Mouse (Mus musculus) hindbrain, embryonic 10.5 days (tissue): ENCODE results near the gene Fam19a4. TPM values are rescaled to one million over a fixed set of nuclear protein-coding genes. Genes with fewer than 3 reads are reported as not detected.

Source experiments
- DNase-seq: peaks from one replicate; pipeline ENCODE4 v3.0.0-alpha.2; 2017; ENCODE audit warnings: low spot score
- H3K27ac ChIP-seq: fragments of 300-500 bp; sonication (generic); 2 replicates; pipeline ENCODE4 v1.5.1; 2016; ENCODE audit warnings: mild to moderate bottlenecking, moderate library complexity
- H3K27me3 ChIP-seq: fragments of 300-500 bp; sonication (generic); 2 replicates; pipeline ENCODE4 v1.6.1; 2016; ENCODE audit warnings: mild to moderate bottlenecking; ENCODE audit not compliant: poor library complexity, insufficient read depth, severe bottlenecking
- H3K36me3 ChIP-seq: fragments of 300-500 bp; sonication (generic); 2 replicates; pipeline ENCODE4 v1.6.1; 2016; ENCODE audit warnings: mild to moderate bottlenecking, moderate library complexity
- H3K4me1 ChIP-seq: fragments of 300-500 bp; sonication (generic); replicated peaks from 2 replicates; pipeline ENCODE4 v1.6.1; 2016; ENCODE audit warnings: mild to moderate bottlenecking
- H3K4me3 ChIP-seq: fragments of 300-500 bp; sonication (generic); 2 replicates; pipeline ENCODE4 v1.5.1; 2016; ENCODE audit warnings: mild to moderate bottlenecking, moderate library complexity
- H3K9me3 ChIP-seq: fragments of 300-500 bp; sonication (generic); 2 replicates; pipeline ENCODE4 v1.6.1; 2016; ENCODE audit warnings: mild to moderate bottlenecking, moderate library complexity
- WGBS: fragments of 180-500 bp; shearing (Covaris S2); methylation state at CpG from one replicate; pipeline ENCODE4 v1.1.7; 2016; 5-methylcytosine and 5-hydroxymethylcytosine counted together
- polyA plus RNA-seq: library from polyadenylated mRNA; unstranded; fragments of >200 nt; fragmentation: Nextera tagmentation; extraction: Ambion mirVana; gene quantifications from 2 replicates; pipeline ENCODE4 v1.2.1, GENCODE M21; 2016

The Fam19a4 gene
- polyA plus RNA-seq, result 3.7 and 5.7 TPM in 2 replicates

GRCm38 (mm10) chr6:97060074-97060681 is at the start of gene Fam19a4:
TSS of gene Fam19a4 (minus strand) at chr6:97060413.
- peaks cover 27% of the 10 kb centered on the region for H3K4me1 ChIP-seq
- peak within 1 kb of the TSS; percentile 69; the same call in 1 of the 2 replicates for H3K27ac ChIP-seq
- H3K4me3 ChIP-seq, result peak within 1 kb of the TSS; percentile 59
- no peaks in the 10 kb centered on the region for H3K9me3 ChIP-seq
- no peaks in the 10 kb centered on the region for H3K36me3 ChIP-seq
- under 1% methylated on average over 30 of the region's 30 CpGs for WGBS
- peak; percentile 83 for DNase-seq
- H3K27me3 ChIP-seq, result peaks cover 47% of the 10 kb centered on the region

GRCm38 (mm10) chr6:97106777-97107176 is 46.6 kb upstream of the Fam19a4 start:
- WGBS, result 23% methylated on average over 2 of the region's 2 CpGs
- H3K27ac ChIP-seq, result 0 out of 2 replicates have a peak overlapping the region, but pooled peaks have one; percentile 31

GRCm38 (mm10) chr6:97106106-97106505 is 45.9 kb upstream of the Fam19a4 start:
- Histone ChIP-seq H3K27me3 (0 out of 2 replicates have a peak, but pooled peaks cover 3% of the 10 kb centered on the region), H3K27ac (no peak overlapping the region), H3K4me1 (peaks cover 26% of the 10 kb centered on the region), H3K36me3 (no peaks in the 10 kb centered on the region), H3K9me3 (no peaks in the 10 kb centered on the region), H3K4me3 (no peak overlapping the region)
- DNase-seq, result no peak
- WGBS, result 79% methylated on average over 8 of the region's 8 CpGs

More at GRCm38 (mm10) chr6:97106777-97107176, 46.6 kb upstream of the Fam19a4 start:
- peaks cover 20% of the 10 kb centered on the region for H3K4me1 ChIP-seq
- H3K27me3 ChIP-seq, result 0 out of 2 replicates have a peak, but pooled peaks cover 3% of the 10 kb centered on the region
- no peak overlapping the region for H3K4me3 ChIP-seq
- peak; percentile 50 for DNase-seq
- H3K36me3 ChIP-seq, result 0 out of 2 replicates have a peak, but pooled peaks cover 6% of the 10 kb centered on the region
- H3K9me3 ChIP-seq, result no peaks in the 10 kb centered on the region

- H3K4me3 ChIP-seq, result no peak overlapping the region
- H3K36me3 ChIP-seq, result no peaks in the 10 kb centered on the region
- peak; percentile 29 for DNase-seq
- 84% methylated on average over 7 of the region's 7 CpGs for WGBS
- H3K27me3 ChIP-seq, result 0 out of 2 replicates have a peak, but pooled peaks cover 3% of the 10 kb centered on the region
- H3K4me1 ChIP-seq, result peaks cover 27% of the 10 kb centered on the region
- no peaks in the 10 kb centered on the region for H3K9me3 ChIP-seq
- H3K27ac ChIP-seq, result no peak overlapping the region
These were observed 44.1 kb upstream of the Fam19a4 start for GRCm38 (mm10) chr6:97104264-97104852.

GRCm38 (mm10) chr6:97101958-97102702 is 41.9 kb upstream of the Fam19a4 start:
- Histone ChIP-seq H3K4me1 (peaks cover 37% of the 10 kb centered on the region), H3K9me3 (no peaks in the 10 kb centered on the region), H3K36me3 (no peaks in the 10 kb centered on the region), H3K4me3 (peak overlapping the region; percentile 40), H3K27ac (peak overlapping the region; percentile 84), H3K27me3 (0 out of 2 replicates have a peak, but pooled peaks cover 3% of the 10 kb centered on the region)
- peak; percentile 68 for DNase-seq
- WGBS, result 3% methylated on average over 15 of the region's 15 CpGs

- Histone ChIP-seq H3K27ac (peak overlapping the region; percentile 84), H3K36me3 (no peaks in the 10 kb centered on the region), H3K9me3 (no peaks in the 10 kb centered on the region), H3K4me1 (peaks cover 34% of the 10 kb centered on the region), H3K27me3 (0 out of 2 replicates have a peak, but pooled peaks cover 3% of the 10 kb centered on the region), H3K4me3 (peak overlapping the region; percentile 40)
- 18% methylated on average over 12 of the region's 12 CpGs for WGBS
- peak; percentile 33 for DNase-seq
These were observed 41.2 kb upstream of the Fam19a4 start for GRCm38 (mm10) chr6:97101190-97101957.

- WGBS, result 94% methylated on average over 2 of the region's 2 CpGs
- H3K36me3 ChIP-seq, result no peaks in the 10 kb centered on the region
- no peak for DNase-seq
- no peak overlapping the region for H3K4me3 ChIP-seq
- H3K27ac ChIP-seq, result no peak overlapping the region
- H3K9me3 ChIP-seq, result no peaks in the 10 kb centered on the region
- no peaks in the 10 kb centered on the region for H3K27me3 ChIP-seq
- peaks cover 4% of the 10 kb centered on the region; the same call in 1 of the 2 replicates for H3K4me1 ChIP-seq
These were observed 22.1 kb upstream of the Fam19a4 start for GRCm38 (mm10) chr6:97082336-97082735.

GRCm38 (mm10) chr6:97080016-97080415 is 19.8 kb upstream of the Fam19a4 start:
- Histone ChIP-seq H3K27ac (no peak overlapping the region), H3K27me3 (no peaks in the 10 kb centered on the region), H3K4me3 (no peak overlapping the region), H3K9me3 (no peaks in the 10 kb centered on the region), H3K36me3 (no peaks in the 10 kb centered on the region), H3K4me1 (peaks cover 4% of the 10 kb centered on the region; the same call in 1 of the 2 replicates)
- WGBS, result 55% methylated on average over 9 of the region's 9 CpGs
- DNase-seq, result no peak

- peak; percentile 13 for DNase-seq
- peaks cover 27% of the 10 kb centered on the region for H3K4me1 ChIP-seq
- H3K9me3 ChIP-seq, result no peaks in the 10 kb centered on the region
- H3K27me3 ChIP-seq, result peaks cover 47% of the 10 kb centered on the region
- peak overlapping the region; percentile 59 for H3K4me3 ChIP-seq
- 2% methylated on average over 10 of the region's 10 CpGs for WGBS
- peak overlapping the region; percentile 69; the same call in 1 of the 2 replicates for H3K27ac ChIP-seq
- H3K36me3 ChIP-seq, result no peaks in the 10 kb centered on the region
These were observed 614 bp downstream of the Fam19a4 start for GRCm38 (mm10) chr6:97059599-97059998.

GRCm38 (mm10) chr6:97052196-97052770 is 7.9 kb downstream of the Fam19a4 start:
- Histone ChIP-seq H3K4me1 (peaks cover 17% of the 10 kb centered on the region), H3K4me3 (no peak overlapping the region), H3K27me3 (peaks cover under 1% of the 10 kb centered on the region; the same call in 1 of the 2 replicates), H3K9me3 (no peaks in the 10 kb centered on the region), H3K36me3 (no peaks in the 10 kb centered on the region), H3K27ac (0 out of 2 replicates have a peak overlapping the region, but pooled peaks have one; percentile 0)
- 66% methylated on average over 8 of the region's 8 CpGs for WGBS
- no peak for DNase-seq

- Histone ChIP-seq H3K4me1 (peaks cover 17% of the 10 kb centered on the region), H3K9me3 (no peaks in the 10 kb centered on the region), H3K36me3 (no peaks in the 10 kb centered on the region), H3K27ac (no peak overlapping the region), H3K27me3 (no peaks in the 10 kb centered on the region), H3K4me3 (no peak overlapping the region)
- WGBS, result 27% methylated on average over 4 of the region's 4 CpGs
- DNase-seq, result no peak
These were observed 11.8 kb downstream of the Fam19a4 start for GRCm38 (mm10) chr6:97048403-97048802.

GRCm38 (mm10) chr6:97046541-97046940 is 13.7 kb downstream of the Fam19a4 start:
- 70% methylated on average over 4 of the region's 4 CpGs for WGBS
- Histone ChIP-seq H3K4me3 (no peak overlapping the region), H3K9me3 (no peaks in the 10 kb centered on the region), H3K36me3 (no peaks in the 10 kb centered on the region), H3K27ac (no peak overlapping the region), H3K27me3 (no peaks in the 10 kb centered on the region), H3K4me1 (0 out of 2 replicates have a peak, but pooled peaks cover 4% of the 10 kb centered on the region)
- DNase-seq, result no peak
